Mouse (Mus musculus) brown adipose tissue, adult 24 weeks (tissue): ENCODE data around the gene Uhmk1. TPM values are rescaled to one million over a fixed set of nuclear protein-coding genes. Genes with fewer than 3 reads are reported as not detected.
A peak's percentile ranks its signal among the peaks of the same experiment; 100 is the strongest.
"Not testable (repeated sequence)": the region's sequence is repeated elsewhere in the genome, so short reads cannot be mapped to it uniquely, and the experiment has no call there.

Source experiments
- H3K27ac ChIP-seq: fragments of 200-500 bp; replicated peaks from 2 replicates; pipeline ENCODE4 v1.5.1; 2012; ENCODE audit warnings: low read depth, mild to moderate bottlenecking, low read length
- H3K4me1 ChIP-seq: fragments of 200-500 bp; 2 replicates; pipeline ENCODE4 v1.6.1; 2012; ENCODE audit warnings: low read length, mixed read lengths; ENCODE audit not compliant: control insufficient read depth, insufficient read depth, insufficient read length
- H3K4me3 ChIP-seq: fragments of 200-500 bp; 2 replicates; pipeline ENCODE4 v1.5.1; 2012; ENCODE audit warnings: low read depth, mild to moderate bottlenecking, low read length, moderate library complexity; ENCODE audit not compliant: insufficient read depth
- polyA plus RNA-seq: library from polyadenylated mRNA; stranded (reverse); fragments of >200 nt; gene quantifications from 2 replicates; pipeline ENCODE4 v1.2.4, GENCODE M21; 2012; ENCODE audit not compliant: missing spikeins, insufficient read depth, insufficient read length

Uhmk1 gene
- 32.6 and 42.6 TPM in 2 replicates for polyA plus RNA-seq

GRCm38 (mm10) chr1:170214757-170215522 is at the start of gene Uhmk1:
Gene Uhmk1, minus strand, starts transcription at chr1:170215397.
- peak within 1 kb of the TSS; percentile 94 for H3K4me3 ChIP-seq
- peak within 1 kb of the TSS; percentile 61 for H3K27ac ChIP-seq
- H3K4me1 ChIP-seq = no peaks in the 10 kb centered on the region; the same call in 1 of the 2 replicates

DNA sequence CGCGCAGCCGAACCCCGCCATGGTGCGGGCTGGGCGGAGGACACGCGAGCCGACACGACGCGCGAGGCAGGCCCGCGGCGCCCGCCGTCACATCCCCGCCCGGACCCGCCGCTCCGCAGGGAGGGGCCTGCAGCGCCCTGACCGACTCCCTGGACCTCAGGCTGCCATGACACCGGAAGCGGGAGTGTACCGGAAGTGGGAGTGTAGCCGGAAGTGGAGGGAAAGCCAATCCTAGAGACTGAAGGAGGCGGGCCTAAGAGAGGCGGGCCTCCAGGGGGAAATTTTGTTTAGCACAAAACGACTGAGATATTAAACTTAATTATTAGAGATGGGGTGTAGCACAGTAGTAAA is 40.3 kb upstream of the Uhmk1 start:
- Histone ChIP-seq H3K27ac (no peak overlapping the region), H3K4me3 (peak overlapping the region; percentile 90), H3K4me1 (no peaks in the 10 kb centered on the region)

DNA sequence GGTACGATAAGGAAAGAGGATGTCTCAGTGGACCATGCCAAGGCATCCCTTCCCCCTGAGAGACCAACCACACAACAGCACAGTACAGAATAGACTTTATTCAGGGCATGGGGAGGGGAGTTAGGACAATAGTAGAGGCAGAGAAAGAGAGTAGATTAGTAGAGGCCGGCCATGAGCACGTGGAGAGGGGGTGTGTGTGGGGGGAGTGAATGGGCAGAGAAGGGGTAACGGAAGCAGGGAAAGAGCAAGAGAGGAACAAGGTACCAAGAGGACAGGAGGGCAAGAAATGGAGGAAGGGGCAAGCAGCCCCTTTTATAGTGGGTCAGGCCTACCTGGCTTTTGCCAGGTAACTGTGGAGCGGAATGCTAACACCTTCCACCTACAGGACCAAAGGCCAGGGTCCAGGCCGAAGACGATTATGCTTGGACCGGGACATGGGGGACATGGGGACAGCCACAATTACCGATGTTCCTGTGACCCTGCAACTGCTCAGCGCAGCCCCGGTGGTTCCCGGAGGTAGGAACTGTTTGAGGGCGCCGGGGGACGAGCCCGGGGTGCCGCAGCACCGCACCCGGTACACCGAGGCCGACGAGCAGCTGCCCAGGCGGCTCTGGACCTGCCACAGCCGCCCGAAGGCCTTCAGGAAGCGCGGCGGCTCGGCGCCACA is 39.8 kb upstream of the Uhmk1 start:
- Histone ChIP-seq H3K4me3 (peak overlapping the region; percentile 90), H3K27ac (no peak overlapping the region), H3K4me1 (no peaks in the 10 kb centered on the region)

GRCm38 (mm10) chr1:170245016-170245415 is 29.8 kb upstream of the Uhmk1 start:
- H3K27ac ChIP-seq = no peak overlapping the region
- H3K4me1 ChIP-seq = no peaks in the 10 kb centered on the region
- H3K4me3 ChIP-seq = no peak overlapping the region

DNA sequence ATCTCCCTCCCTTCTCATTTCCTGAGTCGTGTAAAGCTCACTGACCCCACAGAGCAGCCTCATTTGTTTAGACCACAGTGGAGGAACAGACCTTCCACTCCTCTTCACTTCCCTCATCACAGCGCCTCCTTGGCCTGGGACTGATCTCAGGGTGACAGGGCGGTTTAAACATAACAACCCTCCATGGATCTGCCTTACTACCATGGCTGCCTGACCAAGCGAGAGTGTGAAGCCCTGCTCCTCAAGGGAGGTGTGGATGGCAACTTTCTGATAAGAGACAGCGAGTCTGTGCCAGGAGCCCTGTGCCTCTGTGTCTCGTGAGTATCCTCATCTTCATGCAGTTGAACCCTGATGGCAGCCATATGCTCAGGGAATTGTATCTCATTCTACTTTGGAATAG is 17.5 kb upstream of the Uhmk1 start, which contains the start of gene Sh2d1b2:
Gene Sh2d1b2 (plus strand): TSS at position 62 of the 400 bp plus-strand sequence.
- not testable (repeated sequence) for H3K4me1 ChIP-seq, H3K27ac ChIP-seq, H3K4me3 ChIP-seq

DNA sequence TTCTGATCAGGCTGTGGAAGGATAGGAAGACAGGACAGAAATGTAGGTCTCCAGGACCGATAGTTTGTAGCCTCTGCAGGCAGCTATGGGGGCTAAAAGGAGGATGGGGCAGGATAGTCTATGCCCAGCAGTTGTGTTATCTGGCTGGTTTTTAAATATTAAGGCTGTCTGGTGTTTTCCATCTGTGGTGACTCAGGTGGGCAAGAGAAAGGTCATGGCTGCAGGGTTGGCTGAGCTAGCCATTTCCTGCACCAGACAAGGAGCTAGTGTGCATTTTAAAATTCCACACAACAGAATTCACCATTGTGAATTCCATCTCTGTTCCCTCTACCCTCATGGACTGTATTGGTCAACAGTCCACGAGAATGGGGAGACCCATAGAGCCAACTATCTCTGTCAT is 8.1 kb upstream of the Uhmk1 start:
- Histone ChIP-seq H3K27ac (no peak overlapping the region), H3K4me3 (no peak overlapping the region), H3K4me1 (no peaks in the 10 kb centered on the region)

DNA sequence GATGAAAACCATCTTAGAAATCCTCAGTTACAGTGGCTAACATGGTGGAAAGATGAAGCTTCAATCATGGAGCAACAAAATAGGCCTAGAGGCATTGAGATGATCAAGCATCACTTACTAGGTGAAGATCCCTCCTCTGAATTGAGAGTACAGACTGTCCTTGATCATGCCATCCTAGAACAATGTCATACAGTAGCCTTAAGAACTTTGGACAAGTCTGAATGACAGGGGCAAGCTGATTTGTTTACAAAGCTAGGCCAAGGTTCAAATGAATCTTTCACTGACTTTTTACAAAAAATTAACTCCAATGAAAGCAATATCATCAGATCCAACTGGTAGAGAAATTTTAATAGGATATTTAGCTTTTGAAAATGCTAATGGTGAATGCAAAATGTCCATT is 5.2 kb upstream of the Uhmk1 start:
- Histone ChIP-seq H3K27ac (no peak overlapping the region), H3K4me1 (no peaks in the 10 kb centered on the region), H3K4me3 (no peak overlapping the region)

GRCm38 (mm10) chr1:170218091-170218884 is 3.1 kb upstream of the Uhmk1 start:
- Histone ChIP-seq H3K4me1 (no peaks in the 10 kb centered on the region; the same call in 1 of the 2 replicates), H3K27ac (no peak overlapping the region), H3K4me3 (no peak overlapping the region)

DNA sequence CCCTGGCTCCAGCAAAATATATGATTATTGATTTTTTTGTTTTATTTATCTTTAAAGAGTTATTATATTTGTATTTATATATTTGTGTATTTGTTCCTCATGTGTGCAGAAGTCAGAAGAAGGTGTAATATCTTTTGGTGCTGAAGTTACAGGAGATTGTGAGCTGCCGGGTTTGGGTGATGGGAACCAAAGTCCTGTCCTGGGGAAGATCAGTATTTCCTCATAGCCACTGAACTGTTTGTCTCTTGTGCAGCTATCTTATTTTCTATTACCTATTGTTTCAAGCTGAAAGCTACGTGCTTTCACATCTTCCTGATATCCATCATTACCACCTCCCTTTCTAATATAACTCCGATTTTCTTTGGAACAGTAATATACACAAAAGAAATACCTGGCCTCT is 393 bp upstream of the Uhmk1 start:
- Histone ChIP-seq H3K27ac (no peak overlapping the region), H3K4me1 (no peaks in the 10 kb centered on the region; the same call in 1 of the 2 replicates), H3K4me3 (peak overlapping the region; percentile 94)

GRCm38 (mm10) chr1:170214383-170214756 is 827 bp downstream of the Uhmk1 start:
- H3K27ac ChIP-seq = peak overlapping the region; percentile 61; the same call in 1 of the 2 replicates
- no peaks in the 10 kb centered on the region; the same call in 1 of the 2 replicates for H3K4me1 ChIP-seq
- peak overlapping the region; percentile 94 for H3K4me3 ChIP-seq

GRCm38 (mm10) chr1:170213181-170213879 is 1.9 kb downstream of the Uhmk1 start:
- no peaks in the 10 kb centered on the region; the same call in 1 of the 2 replicates for H3K4me1 ChIP-seq
- H3K4me3 ChIP-seq = no peak overlapping the region
- H3K27ac ChIP-seq = no peak overlapping the region

DNA sequence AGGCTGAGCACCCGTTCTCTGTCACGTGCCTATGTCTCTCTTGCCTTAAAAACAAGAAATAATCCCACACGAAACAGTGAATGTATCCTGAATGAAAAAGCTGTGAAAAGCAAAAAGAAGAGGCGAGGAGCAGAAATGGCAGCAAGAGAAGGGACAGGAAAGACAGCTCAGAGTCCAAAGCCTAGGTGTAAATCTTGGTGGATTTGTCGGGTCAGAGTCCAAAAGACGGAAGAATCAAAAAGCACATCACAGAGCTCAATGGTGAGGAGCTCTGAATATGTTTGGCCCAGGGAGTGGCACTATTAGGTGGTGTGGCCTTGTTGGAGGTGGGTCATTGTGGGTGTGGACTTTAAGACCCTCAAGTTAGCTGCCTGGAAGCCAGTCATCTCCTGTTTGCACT is 8.8 kb downstream of the Uhmk1 start:
- no peaks in the 10 kb centered on the region for H3K4me1 ChIP-seq
- H3K4me3 ChIP-seq = no peak overlapping the region
- H3K27ac ChIP-seq = no peak overlapping the region

- Histone ChIP-seq H3K4me3 (no peak overlapping the region), H3K4me1 (no peaks in the 10 kb centered on the region), H3K27ac (no peak overlapping the region)
These were observed 14.8 kb downstream of the Uhmk1 start for GRCm38 (mm10) chr1:170200379-170200778.

GRCm38 (mm10) chr1:170196211-170196610 is 19.0 kb downstream of the Uhmk1 start:
- Histone ChIP-seq H3K4me3 (no peak overlapping the region), H3K4me1 (no peaks in the 10 kb centered on the region), H3K27ac (no peak overlapping the region)

GRCm38 (mm10) chr1:170191925-170192324 is 23.3 kb downstream of the Uhmk1 start:
- no peak overlapping the region for H3K4me3 ChIP-seq
- no peak overlapping the region for H3K27ac ChIP-seq
- H3K4me1 ChIP-seq = peaks cover 5% of the 10 kb centered on the region; the same call in 1 of the 2 replicates
